Mouse (Mus musculus): ENCODE measurements around the gene Pdyn. TPM values are rescaled to one million over a fixed set of nuclear protein-coding genes. Genes with fewer than 3 reads are reported as not detected.

Pdyn gene
- total RNA-seq, 2 experiments from 2014 or later, result not detected

- ATAC-seq (replicated peaks; ENCODE audit: poor library complexity), result no peak
Observed at GRCm38 (mm10) chr2:129655033-129655432, 44.6 kb downstream of the Pdyn start.

GRCm38 (mm10) chr2:129654233-129654950 is 45.3 kb downstream of the Pdyn start:
- peak; percentile 73 for ATAC-seq (replicated peaks; ENCODE audit: poor library complexity)

- ATAC-seq (replicated peaks; ENCODE audit: poor library complexity), result 0 out of 2 replicates have a peak, but pooled peaks have one; percentile 20
Observed at GRCm38 (mm10) chr2:129653632-129654031, 46.0 kb downstream of the Pdyn start.

- no peak for ATAC-seq (replicated peaks; ENCODE audit: poor library complexity)
Observed at GRCm38 (mm10) chr2:129652616-129653015, 47.0 kb downstream of the Pdyn start.

Other genes starting within 250 kb of the Pdyn start
- not detected in 2 replicates for gene F830045P16Rik, start 163.2 kb downstream of the Pdyn start, total RNA-seq (2015)
- gene F830045P16Rik, start 163.2 kb downstream of the Pdyn start, total RNA-seq (2017), result not detected in 2 replicates
- gene Sirpa, start 107.0 kb downstream of the Pdyn start, total RNA-seq (2015), result 62.3 and 67.6 TPM in 2 replicates
- gene Sirpa, start 107.0 kb downstream of the Pdyn start, total RNA-seq (2017), result 67.5 and 73.8 TPM in 2 replicates
- gene Stk35, start 100.7 kb upstream of the Pdyn start, total RNA-seq (2015), result 15.5 and 17.3 TPM in 2 replicates
- gene Stk35, start 100.7 kb upstream of the Pdyn start, total RNA-seq (2017), result 6.9 and 8.3 TPM in 2 replicates